Mouse (Mus musculus) embryonic facial prominence, embryonic 14.5 days (tissue): ENCODE measurements at regions not wholly inside any gene's neighbourhood (a gene's known extent, or its start where the extent isn't known, plus 50 kb on each side); places are given as distances from the start of the nearest gene placed in this dataset.
A peak's percentile ranks its signal among the peaks of the same experiment; 100 is the strongest.

ENCODE experiments used
- ATAC-seq: fragments of 200-750 bp; cut with Nextera tagmentation; 2 replicates; pipeline ENCODE4 v1.8.0; 2017; ENCODE audit warnings: low read depth, moderate number of reproducible peaks, moderate TSS enrichment
- DNase-seq: peaks from one replicate; pipeline ENCODE4 v3.0.0-alpha.2; 2015; ENCODE audit warnings: low spot score
- H3K27ac ChIP-seq: fragments of 300-500 bp; sonication (generic); replicated peaks from 2 replicates; pipeline ENCODE4 v1.5.1; 2014; ENCODE audit warnings: low read depth, mild to moderate bottlenecking, low read length, moderate library complexity
- H3K27me3 ChIP-seq: fragments of 300-500 bp; sonication (generic); replicated peaks from 2 replicates; pipeline ENCODE4 v1.6.1; 2014; ENCODE audit warnings: low read length; ENCODE audit not compliant: control insufficient read depth, insufficient read depth
- H3K36me3 ChIP-seq: fragments of 300-500 bp; sonication (generic); 2 replicates; pipeline ENCODE4 v1.6.1; 2014; ENCODE audit warnings: low read length, mixed read lengths; ENCODE audit not compliant: control insufficient read depth, insufficient read depth
- H3K4me1 ChIP-seq: fragments of 300-500 bp; sonication (generic); 2 replicates; pipeline ENCODE4 v1.6.1; 2014; ENCODE audit warnings: antibody characterized with exemption, low read length; ENCODE audit not compliant: control insufficient read depth, insufficient read depth
- H3K4me2 ChIP-seq: fragments of 300-500 bp; sonication (generic); 2 replicates; pipeline ENCODE4 v1.6.1; 2014; ENCODE audit warnings: low read depth, mild to moderate bottlenecking, low read length, moderate library complexity, mixed read lengths
- H3K4me3 ChIP-seq: fragments of 300-500 bp; sonication (generic); 2 replicates; pipeline ENCODE4 v1.5.1; 2014; ENCODE audit warnings: low read depth, mild to moderate bottlenecking, low read length
- H3K9ac ChIP-seq: fragments of 300-500 bp; sonication (generic); 2 replicates; pipeline ENCODE4 v1.6.1; 2014; ENCODE audit warnings: low read depth, mild to moderate bottlenecking, low read length, moderate library complexity, mixed read lengths
- H3K9me3 ChIP-seq: fragments of 300-500 bp; sonication (generic); 2 replicates; pipeline ENCODE4 v1.6.1; 2016; ENCODE audit warnings: low read length; ENCODE audit not compliant: control insufficient read depth
- WGBS: fragments of 180-500 bp; shearing (Covaris S2); extraction: QIAGEN DNeasy Blood & Tissue Kit; methylation state at CpG from one replicate; pipeline ENCODE4 v1.1.7; 2014; 5-methylcytosine and 5-hydroxymethylcytosine counted together

- Histone ChIP-seq H3K4me3 (no peak overlapping the region), H3K4me1 (no peaks in the 10 kb centered on the region), H3K4me2 (no peak overlapping the region), H3K9ac (no peak overlapping the region), H3K36me3 (no peaks in the 10 kb centered on the region), H3K27me3 (0 out of 2 replicates have a peak, but pooled peaks cover 2% of the 10 kb centered on the region), H3K27ac (no peak overlapping the region), H3K9me3 (no peaks in the 10 kb centered on the region)
- WGBS, result 83% methylated on average over 7 of the region's 7 CpGs
- no peak for DNase-seq
- no peak for ATAC-seq
Measured at GRCm38 (mm10) chr4:62888736-62889135, 76.6 kb upstream of the Zfp618 start.

DNA sequence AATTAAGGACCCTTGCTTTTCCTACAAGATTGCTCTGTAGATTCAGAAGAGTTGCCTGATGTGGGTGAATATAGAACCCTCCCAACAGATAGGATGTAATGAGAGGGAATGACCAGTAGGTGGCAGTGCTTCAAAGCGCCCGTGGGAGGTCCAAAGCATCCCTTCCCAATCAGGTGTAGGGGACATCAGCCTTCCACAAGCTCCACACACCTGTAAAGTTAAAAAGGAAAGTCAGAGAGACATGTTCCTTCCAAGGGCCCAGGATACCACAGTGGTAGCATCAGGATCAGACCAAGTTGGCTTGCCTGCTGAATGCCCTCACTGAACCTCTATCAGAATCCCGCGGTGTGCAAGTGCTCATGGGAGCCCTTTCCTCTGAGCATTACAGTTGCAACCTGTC lies 75.7 kb upstream of the Zfp618 start:
- 46% methylated on average over 4 of the region's 4 CpGs for WGBS
- DNase-seq, result peak; percentile 16
- Histone ChIP-seq H3K4me3 (no peak overlapping the region), H3K27ac (no peak overlapping the region), H3K9ac (no peak overlapping the region), H3K4me1 (no peaks in the 10 kb centered on the region), H3K36me3 (no peaks in the 10 kb centered on the region), H3K9me3 (no peaks in the 10 kb centered on the region), H3K4me2 (no peak overlapping the region), H3K27me3 (0 out of 2 replicates have a peak, but pooled peaks cover 2% of the 10 kb centered on the region)
- ATAC-seq, result no peak

DNA sequence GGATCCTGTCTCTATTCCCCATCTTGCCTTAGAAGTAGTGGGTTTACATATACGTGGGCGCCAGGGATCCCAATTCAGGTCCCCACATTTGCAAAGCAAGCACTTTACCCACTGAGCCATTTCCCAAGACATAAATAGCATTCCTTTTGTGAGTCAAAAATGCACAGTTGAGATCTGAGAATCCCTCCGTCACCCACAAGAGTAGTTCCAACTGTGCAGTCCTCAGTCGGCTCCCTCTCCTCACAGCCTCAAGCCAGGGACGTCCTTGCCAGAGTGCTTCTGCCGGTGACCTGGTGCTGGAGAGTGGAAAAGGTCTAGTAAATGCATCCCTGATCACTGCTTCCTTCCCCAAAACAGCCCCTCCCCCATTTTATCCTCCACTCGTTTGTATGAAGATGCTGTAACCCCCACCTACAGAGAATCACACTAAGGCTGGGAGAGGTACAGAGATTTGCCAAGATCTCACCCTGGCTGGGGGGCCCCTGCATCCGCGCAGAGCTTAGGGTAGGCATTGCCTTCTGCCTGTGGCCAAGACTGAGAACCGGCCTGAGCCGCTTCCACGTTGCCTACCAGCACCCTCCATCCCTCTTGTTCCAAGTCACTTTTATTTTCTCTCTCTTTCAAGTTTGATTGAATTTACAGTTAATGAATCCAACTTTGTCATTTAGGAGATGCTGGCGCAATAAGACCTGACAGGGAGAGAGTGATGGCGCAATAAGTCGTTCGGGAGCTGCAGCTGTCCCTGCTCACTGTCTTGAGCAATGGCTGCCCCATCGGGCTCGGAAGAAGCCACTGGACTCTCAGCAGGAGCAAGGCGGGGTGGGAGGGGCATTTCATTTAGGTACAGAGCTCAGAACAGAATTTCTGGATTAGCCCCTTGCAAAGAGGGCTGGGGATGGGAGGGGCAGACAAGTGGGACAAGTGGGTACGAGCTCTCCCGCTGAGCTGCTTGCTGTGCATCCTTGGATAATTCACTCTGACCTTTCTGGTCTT lies 74.5 kb upstream of the Zfp618 start:
- H3K9me3 ChIP-seq, result no peaks in the 10 kb centered on the region
- peak; percentile 11 for DNase-seq
- H3K4me3 ChIP-seq, result no peak overlapping the region
- no peak for ATAC-seq
- no peaks in the 10 kb centered on the region for H3K36me3 ChIP-seq
- no peaks in the 10 kb centered on the region for H3K4me1 ChIP-seq
- 0 out of 2 replicates have a peak, but pooled peaks cover 2% of the 10 kb centered on the region for H3K27me3 ChIP-seq
- peak overlapping the region; percentile 29; the same call in 1 of the 2 replicates for H3K4me2 ChIP-seq
- no peak overlapping the region for H3K27ac ChIP-seq
- H3K9ac ChIP-seq, result no peak overlapping the region
- WGBS, result 38% methylated on average over 21 of the region's 21 CpGs

DNA sequence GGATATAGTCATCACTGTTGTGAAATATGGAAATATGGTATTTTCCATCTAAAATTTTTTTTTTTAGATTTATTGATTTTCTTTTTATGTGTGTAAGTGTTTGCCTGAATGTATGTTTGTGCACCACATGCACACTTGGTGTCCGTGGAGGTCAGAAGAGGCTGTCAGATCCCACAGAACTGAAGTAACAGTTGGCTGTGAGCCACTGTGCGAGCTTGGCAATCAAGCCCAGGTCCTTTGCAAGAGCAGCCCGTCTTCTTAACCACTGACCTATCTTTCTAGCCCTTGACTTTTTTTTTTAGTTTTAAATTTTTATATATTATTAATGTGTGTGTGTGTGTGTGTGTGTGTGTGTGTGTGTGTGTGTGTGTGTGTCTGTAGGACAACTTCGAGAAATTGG lies 52.5 kb upstream of the Zfp618 start:
- Histone ChIP-seq H3K9me3 (no peaks in the 10 kb centered on the region), H3K4me3 (no peak overlapping the region), H3K9ac (no peak overlapping the region), H3K4me1 (no peaks in the 10 kb centered on the region), H3K27ac (no peak overlapping the region), H3K36me3 (no peaks in the 10 kb centered on the region), H3K4me2 (no peak overlapping the region), H3K27me3 (no peaks in the 10 kb centered on the region)
- 72% methylated on average over 4 of the region's 4 CpGs for WGBS
- DNase-seq, result no peak
- no peak for ATAC-seq
